Mouse (Mus musculus): Measurements from ENCODE around the gene Sash1. TPM values are rescaled to one million over a fixed set of nuclear protein-coding genes. Genes with fewer than 3 reads are reported as not detected.
A peak's percentile ranks its signal among the peaks of the same experiment; 100 is the strongest.
"Not testable (repeated sequence)": the region's sequence is repeated elsewhere in the genome, so short reads cannot be mapped to it uniquely, and the experiment has no call there.

The Sash1 gene
- polyA plus RNA-seq, 3 experiments from 2014 or later = 0.16 TPM; not detected in 2

- no peak for ATAC-seq
Observed at GRCm38 (mm10) chr10:8752436-8752835, 133.4 kb downstream of the Sash1 start.

- ATAC-seq = no peak
Observed at GRCm38 (mm10) chr10:8749537-8749936, 136.3 kb downstream of the Sash1 start.

- ATAC-seq = no peak
Observed at GRCm38 (mm10) chr10:8747450-8748212, 138.2 kb downstream of the Sash1 start.

GRCm38 (mm10) chr10:8746082-8746696 lies 139.7 kb downstream of the Sash1 start:
- no peak for ATAC-seq

GRCm38 (mm10) chr10:8742872-8743271 lies 143.0 kb downstream of the Sash1 start:
- no peak for ATAC-seq

- ATAC-seq = no peak
Observed at GRCm38 (mm10) chr10:8741505-8741904, 144.4 kb downstream of the Sash1 start.

GRCm38 (mm10) chr10:8740797-8741196 lies 145.1 kb downstream of the Sash1 start:
- no peak for ATAC-seq

- ATAC-seq = no peak
Observed at GRCm38 (mm10) chr10:8729387-8730337, 156.2 kb downstream of the Sash1 start.

- no peak for ATAC-seq
Observed at GRCm38 (mm10) chr10:8719345-8719744, 166.5 kb downstream of the Sash1 start.

- ATAC-seq = no peak
Observed at GRCm38 (mm10) chr10:8718831-8719230, 167.0 kb downstream of the Sash1 start.

- no peak for ATAC-seq
Observed at GRCm38 (mm10) chr10:8717171-8717570, 168.7 kb downstream of the Sash1 start.

- peak; percentile 48 for ATAC-seq
Observed at GRCm38 (mm10) chr10:8715679-8716284, 170.1 kb downstream of the Sash1 start.

GRCm38 (mm10) chr10:8696636-8697035 lies 189.2 kb downstream of the Sash1 start:
- not testable (repeated sequence) for ATAC-seq

- ATAC-seq = no peak
Observed at GRCm38 (mm10) chr10:8693996-8694500, 191.8 kb downstream of the Sash1 start.

- ATAC-seq = no peak
Observed at GRCm38 (mm10) chr10:8693561-8693960, 192.3 kb downstream of the Sash1 start.

- no peak for ATAC-seq
Observed at GRCm38 (mm10) chr10:8692531-8692930, 193.3 kb downstream of the Sash1 start.

- no peak for ATAC-seq
Observed at GRCm38 (mm10) chr10:8686219-8686618, 199.7 kb downstream of the Sash1 start.

GRCm38 (mm10) chr10:8685269-8685668 lies 200.6 kb downstream of the Sash1 start:
- ATAC-seq = no peak

GRCm38 (mm10) chr10:8682900-8683299 lies 203.0 kb downstream of the Sash1 start:
- ATAC-seq = peak; percentile 41

- ATAC-seq = no peak
Observed at GRCm38 (mm10) chr10:8682341-8682740, 203.5 kb downstream of the Sash1 start.

- no peak for ATAC-seq
Observed at GRCm38 (mm10) chr10:8676722-8677121, 209.1 kb downstream of the Sash1 start.

All from inflammation-experienced regulatory T-cells, adult 6 months (primary cell).